Comparison of ENCODE assay signal across 8 mouse cellular contexts in genomic region chr15:100460942-100461341, GRCm38 (mm10). TPM values are rescaled to one million over a fixed set of nuclear protein-coding genes. Genes with fewer than 3 reads are reported as not detected.
DNase-seq lines count a peak whose midpoint lies in the region; ATAC-seq and TF ChIP-seq lines count a peak whose summit lies in the region.

No protein-coding gene starts in this region.

- ATAC-seq in hindbrain, embryonic 14.5 days (ENCODE audit: low FRiP score) = no peak
- ATAC-seq in embryonic facial prominence, embryonic 12.5 days (ENCODE audit: insufficient number of reproducible peaks, insufficient read depth, low FRiP score, low TSS enrichment) = no peak
- ATAC-seq in lung, embryonic 15.5 days (ENCODE audit: borderline replicate concordance, extremely low read depth, low FRiP score, low TSS enrichment) = no peak; the same call in 1 of the 2 replicates
- ATAC-seq in stomach, embryonic 14.5 days (ENCODE audit: insufficient number of reproducible peaks, insufficient read depth, low FRiP score, low read depth) = no peak

- 0 out of 2 replicates have a peak, but pooled peaks cover 3% of the 10 kb centered on the region for H3K4me1 ChIP-seq in hindbrain, embryonic 10.5 days (replicated peaks)
- no peaks in the 10 kb centered on the region for H3K4me1 ChIP-seq in hindbrain, embryonic 14.5 days (replicated peaks; ENCODE audit: control insufficient read depth, insufficient read depth, low read length)
- H3K4me1 ChIP-seq in embryonic facial prominence, embryonic 12.5 days = 0 out of 2 replicates have a peak, but pooled peaks cover 2% of the 10 kb centered on the region
- H3K4me1 ChIP-seq in lung, embryonic 15.5 days = no peaks in the 10 kb centered on the region
- 0 out of 2 replicates have a peak, but pooled peaks cover 4% of the 10 kb centered on the region for H3K4me1 ChIP-seq in stomach, embryonic 14.5 days (ENCODE audit: control insufficient read depth, insufficient read depth, low read length)
- no peaks in the 10 kb centered on the region for H3K4me1 ChIP-seq in cerebellum, adult 2 months (ENCODE audit: control insufficient read depth, insufficient read depth, low read length)

- H3K27ac ChIP-seq in hindbrain, embryonic 10.5 days = no peak overlapping the region
- H3K27ac ChIP-seq in hindbrain, embryonic 14.5 days = no peak overlapping the region
- no peak overlapping the region for H3K27ac ChIP-seq in embryonic facial prominence, embryonic 12.5 days
- no peak overlapping the region for H3K27ac ChIP-seq in lung, embryonic 15.5 days
- H3K27ac ChIP-seq in stomach, embryonic 14.5 days (ENCODE audit: low read length) = no peak overlapping the region
- no peak overlapping the region for H3K27ac ChIP-seq in cerebellum, adult 2 months (ENCODE audit: insufficient read depth, low read length)

- no peak overlapping the region for H3K4me2 ChIP-seq in hindbrain, embryonic 14.5 days (replicated peaks)
- peak overlapping the region; percentile 38 for H3K4me2 ChIP-seq in embryonic facial prominence, embryonic 12.5 days (replicated peaks)
- peak overlapping the region; percentile 37 for H3K4me2 ChIP-seq in lung, embryonic 15.5 days
- H3K4me2 ChIP-seq in stomach, embryonic 14.5 days (replicated peaks; ENCODE audit: low read depth, low read length) = peak overlapping the region; percentile 26; the same call in 1 of the 2 replicates

- H3K36me3 ChIP-seq in hindbrain, embryonic 10.5 days = no peaks in the 10 kb centered on the region
- no peaks in the 10 kb centered on the region for H3K36me3 ChIP-seq in hindbrain, embryonic 14.5 days (replicated peaks; ENCODE audit: control insufficient read depth, insufficient read depth)
- no peaks in the 10 kb centered on the region for H3K36me3 ChIP-seq in embryonic facial prominence, embryonic 12.5 days
- no peaks in the 10 kb centered on the region for H3K36me3 ChIP-seq in lung, embryonic 15.5 days
- H3K36me3 ChIP-seq in stomach, embryonic 14.5 days (ENCODE audit: control insufficient read depth, insufficient read depth, low read length) = no peaks in the 10 kb centered on the region

- WGBS in hindbrain, embryonic 10.5 days = 10% methylated on average over 12 of the region's 12 CpGs
- WGBS in hindbrain, embryonic 14.5 days = 11% methylated on average over 12 of the region's 12 CpGs
- WGBS in embryonic facial prominence, embryonic 12.5 days = 10% methylated on average over 12 of the region's 12 CpGs
- 8% methylated on average over 12 of the region's 12 CpGs for WGBS in lung, embryonic 15.5 days
- WGBS in stomach, embryonic 14.5 days = 10% methylated on average over 12 of the region's 12 CpGs
- 29% methylated on average over 12 of the region's 12 CpGs for WGBS in cerebellum, adult 2 months

- peaks cover 11% of the 10 kb centered on the region; the same call in 1 of the 2 replicates for H3K27me3 ChIP-seq in hindbrain, embryonic 10.5 days (ENCODE audit: insufficient read depth, poor library complexity, severe bottlenecking)
- no peaks in the 10 kb centered on the region for H3K27me3 ChIP-seq in hindbrain, embryonic 14.5 days (ENCODE audit: control insufficient read depth, insufficient read depth, low read length)
- H3K27me3 ChIP-seq in embryonic facial prominence, embryonic 12.5 days = 0 out of 2 replicates have a peak, but pooled peaks cover 3% of the 10 kb centered on the region
- H3K27me3 ChIP-seq in lung, embryonic 15.5 days = peaks cover 11% of the 10 kb centered on the region
- H3K27me3 ChIP-seq in stomach, embryonic 14.5 days (ENCODE audit: control insufficient read depth, insufficient read depth, low read length) = 0 out of 2 replicates have a peak, but pooled peaks cover 3% of the 10 kb centered on the region
- no peaks in the 10 kb centered on the region for H3K27me3 ChIP-seq in cerebellum, adult 2 months (ENCODE audit: control insufficient read depth, insufficient read depth, low read length)

- no peaks in the 10 kb centered on the region for H3K9me3 ChIP-seq in hindbrain, embryonic 10.5 days
- H3K9me3 ChIP-seq in hindbrain, embryonic 14.5 days (ENCODE audit: control insufficient read depth, low read length) = no peaks in the 10 kb centered on the region
- no peaks in the 10 kb centered on the region for H3K9me3 ChIP-seq in embryonic facial prominence, embryonic 12.5 days
- no peaks in the 10 kb centered on the region for H3K9me3 ChIP-seq in lung, embryonic 15.5 days
- no peaks in the 10 kb centered on the region for H3K9me3 ChIP-seq in stomach, embryonic 14.5 days (ENCODE audit: control insufficient read depth, low read depth, low read length)

- peak; percentile 25 for DNase-seq in hindbrain, embryonic 10.5 days (ENCODE audit: low spot score)
- DNase-seq in hindbrain, embryonic 14.5 days (ENCODE audit: low spot score) = no peak
- peak; percentile 62 for DNase-seq in kidney, adult 18-20 months
- no peak for DNase-seq in right cerebral cortex, postnatal 36 days (ENCODE audit: low spot score in 2 of 2)
- DNase-seq in cerebellum, adult 2 months = no peak

- no peak overlapping the region for H3K9ac ChIP-seq in hindbrain, embryonic 14.5 days
- H3K9ac ChIP-seq in embryonic facial prominence, embryonic 12.5 days = no peak overlapping the region
- H3K9ac ChIP-seq in lung, embryonic 15.5 days = no peak overlapping the region
- H3K9ac ChIP-seq in stomach, embryonic 14.5 days (replicated peaks; ENCODE audit: low read depth, low read length) = no peak overlapping the region

- peak overlapping the region; percentile 12; the same call in 1 of the 2 replicates for H3K4me3 ChIP-seq in hindbrain, embryonic 10.5 days
- no peak overlapping the region for H3K4me3 ChIP-seq in hindbrain, embryonic 14.5 days (replicated peaks; ENCODE audit: low read length)
- no peak overlapping the region for H3K4me3 ChIP-seq in embryonic facial prominence, embryonic 12.5 days
- no peak overlapping the region for H3K4me3 ChIP-seq in lung, embryonic 15.5 days
- H3K4me3 ChIP-seq in stomach, embryonic 14.5 days (ENCODE audit: low read depth, low read length) = no peak overlapping the region
- no peak overlapping the region for H3K4me3 ChIP-seq in cerebellum, adult 2 months (replicated peaks; ENCODE audit: insufficient read depth, low read depth, low read length)

- TF ChIP-seq CTCF in cerebellum, adult 2 months (IDR thresholded peaks at IDR 0.05; ENCODE audit: borderline replicate concordance, insufficient read depth, low read depth, low read length) = no peak

- no peak for TF ChIP-seq POLR2A in cerebellum, adult 2 months (IDR thresholded peaks at IDR 0.05; ENCODE audit: borderline replicate concordance, insufficient read depth, low read length)

RNA-seq across cellular contexts. Expression of gene Letmd1, which starts 7.9 kb away (rescaled TPM):
- polyA plus RNA-seq in hindbrain, embryonic 10.5 days (2016; fragmentation: Nextera tagmentation; extraction: Ambion mirVana) = 38.0 and 41.2 TPM in 2 replicates
- 49.8 and 52.1 TPM in 2 replicates for polyA plus RNA-seq in hindbrain, embryonic 14.5 days (2014; fragmentation: Nextera tagmentation; extraction: Ambion mirVana)
- polyA plus RNA-seq in embryonic facial prominence, embryonic 12.5 days (2016; fragmentation: Nextera tagmentation; extraction: Ambion mirVana) = 35.3 and 37.3 TPM in 2 replicates
- 19.5 and 21.5 TPM in 2 replicates for polyA plus RNA-seq in lung, embryonic 15.5 days (2015; fragmentation: Nextera tagmentation; extraction: Ambion mirVana)
- polyA plus RNA-seq in stomach, embryonic 14.5 days (2014; fragmentation: Nextera tagmentation; extraction: Ambion mirVana) = 29.8 and 30.4 TPM in 2 replicates
- 67.0 and 70.5 TPM in 2 replicates for polyA plus RNA-seq in cerebellum, adult 2 months (2012; rRNA removed)

RNA-seq across cellular contexts. Expression of gene Csrnp2, which starts 34.3 kb away (rescaled TPM):
- polyA plus RNA-seq in hindbrain, embryonic 10.5 days (2016; fragmentation: Nextera tagmentation; extraction: Ambion mirVana) = 20.9 and 26.2 TPM in 2 replicates
- 43.1 and 46.1 TPM in 2 replicates for polyA plus RNA-seq in hindbrain, embryonic 14.5 days (2014; fragmentation: Nextera tagmentation; extraction: Ambion mirVana)
- polyA plus RNA-seq in embryonic facial prominence, embryonic 12.5 days (2016; fragmentation: Nextera tagmentation; extraction: Ambion mirVana) = 32.8 and 34.9 TPM in 2 replicates
- polyA plus RNA-seq in lung, embryonic 15.5 days (2015; fragmentation: Nextera tagmentation; extraction: Ambion mirVana) = 12.5 and 12.7 TPM in 2 replicates
- polyA plus RNA-seq in stomach, embryonic 14.5 days (2014; fragmentation: Nextera tagmentation; extraction: Ambion mirVana) = 12.0 and 12.6 TPM in 2 replicates
- polyA plus RNA-seq in cerebellum, adult 2 months (2012; rRNA removed) = 18.0 and 18.3 TPM in 2 replicates

RNA-seq across cellular contexts. Expression of gene Slc11a2, which starts 36.1 kb away (rescaled TPM):
- polyA plus RNA-seq in hindbrain, embryonic 10.5 days (2016; fragmentation: Nextera tagmentation; extraction: Ambion mirVana) = 25.1 and 26.2 TPM in 2 replicates
- 18.5 and 18.6 TPM in 2 replicates for polyA plus RNA-seq in hindbrain, embryonic 14.5 days (2014; fragmentation: Nextera tagmentation; extraction: Ambion mirVana)
- 22.3 and 23.0 TPM in 2 replicates for polyA plus RNA-seq in embryonic facial prominence, embryonic 12.5 days (2016; fragmentation: Nextera tagmentation; extraction: Ambion mirVana)
- polyA plus RNA-seq in lung, embryonic 15.5 days (2015; fragmentation: Nextera tagmentation; extraction: Ambion mirVana) = 20.3 and 26.0 TPM in 2 replicates
- 13.5 and 18.2 TPM in 2 replicates for polyA plus RNA-seq in stomach, embryonic 14.5 days (2014; fragmentation: Nextera tagmentation; extraction: Ambion mirVana)
- 45.4 and 50.6 TPM in 2 replicates for polyA plus RNA-seq in cerebellum, adult 2 months (2012; rRNA removed)

RNA-seq across cellular contexts. Expression of gene Gm5475, which starts 39.0 kb away (rescaled TPM):
- not detected in 2 replicates for polyA plus RNA-seq in hindbrain, embryonic 10.5 days (2016; fragmentation: Nextera tagmentation; extraction: Ambion mirVana)
- 0.13 and 0.15 TPM in 2 replicates for polyA plus RNA-seq in hindbrain, embryonic 14.5 days (2014; fragmentation: Nextera tagmentation; extraction: Ambion mirVana)
- polyA plus RNA-seq in embryonic facial prominence, embryonic 12.5 days (2016; fragmentation: Nextera tagmentation; extraction: Ambion mirVana) = 0.12 and 0.14 TPM in 2 replicates
- 0.06 and 0.09 TPM in 2 replicates for polyA plus RNA-seq in lung, embryonic 15.5 days (2015; fragmentation: Nextera tagmentation; extraction: Ambion mirVana)
- not detected in 2 replicates for polyA plus RNA-seq in stomach, embryonic 14.5 days (2014; fragmentation: Nextera tagmentation; extraction: Ambion mirVana)
- polyA plus RNA-seq in cerebellum, adult 2 months (2012; rRNA removed) = not detected in 2 replicates

Comparison
In these comparisons a context has a peak if more than half of its experiments do, and no peak if none do; other contexts are left out.
1. DNase-seq: peak in hindbrain, embryonic 10.5 days (single experiment) and kidney, adult 18-20 months (single experiment); none in hindbrain, embryonic 14.5 days (single experiment), right cerebral cortex, postnatal 36 days (0 of 2) and cerebellum, adult 2 months (0 of 2).